8 mouse cellular contexts compared by ENCODE assay signal in genomic region chr5:107960532-107961202, GRCm38 (mm10). TPM values are rescaled to one million over a fixed set of nuclear protein-coding genes. Genes with fewer than 3 reads are reported as not detected.
A peak's percentile ranks its signal among the peaks of the same experiment; 100 is the strongest.
DNase-seq lines count a peak whose midpoint lies in the region; ATAC-seq and TF ChIP-seq lines count a peak whose summit lies in the region.

No protein-coding gene starts in this region.

- 0 out of 2 replicates have a peak, but pooled peaks have one; percentile 61 for ATAC-seq in heart, embryonic 11.5 days (replicated peaks; ENCODE audit: insufficient number of reproducible peaks, low FRiP score, low TSS enrichment)

- 43% methylated on average over 14 of the region's 14 CpGs for WGBS in heart, embryonic 11.5 days (ENCODE audit: insufficient replicate concordance)

- no peak overlapping the region for H3K27ac ChIP-seq in heart, embryonic 11.5 days (ENCODE audit: low read depth, low read length)

- H3K9ac ChIP-seq in heart, embryonic 11.5 days (ENCODE audit: low read depth, low read length) = peak overlapping the region; percentile 6; the same call in 1 of the 2 replicates

- TF ChIP-seq CTCF in E14TG2a.4 (conservative IDR thresholded peaks at IDR 0.05; ENCODE audit: low read length) = no peak

- H3K4me1 ChIP-seq in E14TG2a.4 (replicated peaks; ENCODE audit: low read depth, low read length) = peaks cover 17% of the 10 kb centered on the region
- H3K4me1 ChIP-seq in heart, embryonic 11.5 days (ENCODE audit: control insufficient read depth, insufficient read depth, low read length) = peaks cover 10% of the 10 kb centered on the region

- DNase-seq in 3134 (ENCODE audit: extremely low read depth, insufficient read length, low spot score) = peak; percentile 78
- peak; percentile 21 for DNase-seq in lung, postnatal 14 days
- peak; percentile 28 for DNase-seq in yolk sac, embryonic 10.5 days (ENCODE audit: low spot score)
- DNase-seq in ovary, postnatal 36 days (ENCODE audit: low spot score) = no peak
- DNase-seq in frontal cortex, postnatal 36 days (ENCODE audit: low spot score in 2 of 2) = no peak
- no peak for DNase-seq in layer of hippocampus, postnatal 14 days (ENCODE audit: low spot score in 2 of 2)

- no peaks in the 10 kb centered on the region for H3K9me3 ChIP-seq in E14TG2a.4 (ENCODE audit: low read length)
- H3K9me3 ChIP-seq in heart, embryonic 11.5 days (replicated peaks; ENCODE audit: control insufficient read depth, low read length) = no peaks in the 10 kb centered on the region

- no peaks in the 10 kb centered on the region for H3K27me3 ChIP-seq in E14TG2a.4 (ENCODE audit: insufficient read depth, low read length)
- H3K27me3 ChIP-seq in heart, embryonic 11.5 days (ENCODE audit: control insufficient read depth, insufficient read depth, low read length) = no peaks in the 10 kb centered on the region

- H3K36me3 ChIP-seq in E14TG2a.4 (ENCODE audit: insufficient read depth, low read length) = no peaks in the 10 kb centered on the region
- H3K36me3 ChIP-seq in heart, embryonic 11.5 days (ENCODE audit: control insufficient read depth, insufficient read depth, low read length) = no peaks in the 10 kb centered on the region

- peak overlapping the region; percentile 55 for H3K4me3 ChIP-seq in E14TG2a.4 (replicated peaks; ENCODE audit: low read length)
- peak overlapping the region; percentile 10; the same call in 1 of the 2 replicates for H3K4me3 ChIP-seq in heart, embryonic 11.5 days (ENCODE audit: low read depth, low read length)

- H3K4me2 ChIP-seq in heart, embryonic 11.5 days = peak overlapping the region; percentile 50

RNA-seq across cellular contexts. Expression of gene Fam69a, which starts 26.2 kb away (rescaled TPM):
- 20.0 and 20.6 TPM in 2 replicates for polyA plus RNA-seq in heart, embryonic 11.5 days (2014; fragmentation: Nextera tagmentation; extraction: Ambion mirVana)
- total RNA-seq in layer of hippocampus, postnatal 14 days (2021) = 10 to 100 TPM; 33.2 to 44.4 TPM

Comparison
In these comparisons a context has a peak if more than half of its experiments do, and no peak if none do; other contexts are left out.
1. DNase-seq: peak in 3134 (single experiment), lung, postnatal 14 days (single experiment) and yolk sac, embryonic 10.5 days (single experiment); none in ovary, postnatal 36 days (single experiment), frontal cortex, postnatal 36 days (0 of 2) and layer of hippocampus, postnatal 14 days (0 of 2).